Mouse (Mus musculus) neural tube, embryonic 15.5 days (tissue): ENCODE measurements around the gene 1110032A03Rik. TPM values are rescaled to one million over a fixed set of nuclear protein-coding genes. Genes with fewer than 3 reads are reported as not detected.

Source experiments
- polyA plus RNA-seq: library from polyadenylated mRNA; unstranded; fragments of >200 nt; fragmentation: Nextera tagmentation; extraction: Ambion mirVana; gene quantifications from 2 replicates; pipeline ENCODE4 v1.2.1, GENCODE M21; 2015

Gene 1110032A03Rik
- polyA plus RNA-seq, 1 experiment from 2014 or later = 58.4 TPM

Other genes with a start within 250 kb of the 1110032A03Rik start
- 109 and 113 TPM in 2 replicates for gene Pts, start 246.8 kb downstream of the 1110032A03Rik start, polyA plus RNA-seq
- gene Il18, start 220.7 kb downstream of the 1110032A03Rik start, polyA plus RNA-seq = 16.8 and 18.2 TPM in 2 replicates
- gene Bco2, start 220.3 kb downstream of the 1110032A03Rik start, polyA plus RNA-seq = 0.15 and 0.41 TPM in 2 replicates
- 0.23 and 0.24 TPM in 2 replicates for gene Tex12, start 214.2 kb downstream of the 1110032A03Rik start, polyA plus RNA-seq
- 298 and 311 TPM in 2 replicates for gene Sdhd, start 171.7 kb downstream of the 1110032A03Rik start, polyA plus RNA-seq
- 341 and 407 TPM in 2 replicates for gene Timm8b, start 171.6 kb downstream of the 1110032A03Rik start, polyA plus RNA-seq
- gene Pih1d2, start 158.2 kb downstream of the 1110032A03Rik start, polyA plus RNA-seq = 4.1 and 4.6 TPM in 2 replicates
- gene Nkapd1, start 158.1 kb downstream of the 1110032A03Rik start, polyA plus RNA-seq = 18.0 and 18.1 TPM in 2 replicates
- 58.6 and 61.7 TPM in 2 replicates for gene Dlat, start 115.7 kb downstream of the 1110032A03Rik start, polyA plus RNA-seq
- gene Dixdc1, start 36.0 kb downstream of the 1110032A03Rik start, polyA plus RNA-seq = 28.3 and 30.4 TPM in 2 replicates
- gene 2310030G06Rik, start 29.0 kb downstream of the 1110032A03Rik start, polyA plus RNA-seq = 2.3 and 3.3 TPM in 2 replicates
- gene Cryab, start 24.2 kb downstream of the 1110032A03Rik start, polyA plus RNA-seq = 24.7 and 28.2 TPM in 2 replicates
- gene Hspb2, start 23.2 kb downstream of the 1110032A03Rik start, polyA plus RNA-seq = 4.9 and 6.6 TPM in 2 replicates
- gene Fdxacb1, start 7.3 kb downstream of the 1110032A03Rik start, polyA plus RNA-seq = 9.0 and 10.8 TPM in 2 replicates
- gene Alg9, start 501 bp downstream of the 1110032A03Rik start, polyA plus RNA-seq = 53.9 and 62.9 TPM in 2 replicates
- 43.8 and 50.8 TPM in 2 replicates for gene Ppp2r1b, start 69.8 kb upstream of the 1110032A03Rik start, polyA plus RNA-seq
- 14.9 and 19.4 TPM in 2 replicates for gene Sik2, start 233.6 kb upstream of the 1110032A03Rik start, polyA plus RNA-seq